Mouse (Mus musculus) stomach, postnatal 0 days (tissue): ENCODE results near the gene Sacm1l. TPM values are rescaled to one million over a fixed set of nuclear protein-coding genes. Genes with fewer than 3 reads are reported as not detected.

ENCODE experiments used
- ATAC-seq: fragments of 200-750 bp; cut with Nextera tagmentation; 2 replicates; pipeline ENCODE4 v1.8.0; 2017; ENCODE audit not compliant: low FRiP score, low TSS enrichment
- DNase-seq: peaks from one replicate; pipeline ENCODE4 v3.0.0-alpha.2; 2016; ENCODE audit warnings: low spot score
- H3K27ac ChIP-seq: fragments of 300-500 bp; sonication (generic); replicated peaks from 2 replicates; pipeline ENCODE4 v1.5.1; 2014; ENCODE audit warnings: mild to moderate bottlenecking, control low read depth
- H3K27me3 ChIP-seq: fragments of 300-500 bp; sonication (generic); 2 replicates; pipeline ENCODE4 v1.6.1; 2014; ENCODE audit warnings: low read length; ENCODE audit not compliant: control insufficient read depth, insufficient read depth
- H3K36me3 ChIP-seq: fragments of 300-500 bp; sonication (generic); 2 replicates; pipeline ENCODE4 v1.6.1; 2014; ENCODE audit warnings: low read length, mixed read lengths; ENCODE audit not compliant: control insufficient read depth, insufficient read depth
- H3K4me1 ChIP-seq: fragments of 300-500 bp; sonication (generic); replicated peaks from 2 replicates; pipeline ENCODE4 v1.6.1; 2014; ENCODE audit warnings: antibody characterized with exemption; ENCODE audit not compliant: control insufficient read depth, insufficient read depth
- H3K4me2 ChIP-seq: fragments of 300-500 bp; sonication (generic); replicated peaks from 2 replicates; pipeline ENCODE4 v1.6.1; 2014; ENCODE audit warnings: low read depth, mild to moderate bottlenecking, control low read depth, moderate library complexity
- H3K4me3 ChIP-seq: fragments of 300-500 bp; sonication (generic); 2 replicates; pipeline ENCODE4 v1.5.1; 2014; ENCODE audit warnings: low read depth, low read length, control low read depth
- H3K9ac ChIP-seq: fragments of 300-500 bp; sonication (generic); 2 replicates; pipeline ENCODE4 v1.6.1; 2014; ENCODE audit warnings: mild to moderate bottlenecking, low read length, control low read depth, mixed read lengths
- H3K9me3 ChIP-seq: fragments of 300-500 bp; sonication (generic); 2 replicates; pipeline ENCODE4 v1.6.1; 2016; ENCODE audit warnings: low read length; ENCODE audit not compliant: control insufficient read depth
- CTCF ChIP-seq: IDR thresholded peaks from 2 replicates; pipeline ENCODE4 v1.5.1; 2016; ENCODE audit warnings: antibody characterized with exemption, low read depth, mild to moderate bottlenecking, moderate library complexity
- EP300 ChIP-seq: optimal IDR thresholded peaks from 2 replicates; pipeline ENCODE3; 2016; ENCODE audit warnings: antibody characterized with exemption
- WGBS: fragments of 180-500 bp; shearing (Covaris S2); extraction: QIAGEN DNeasy Blood & Tissue Kit; methylation state at CpG from one replicate; pipeline ENCODE4 v1.1.7; 2014; 5-methylcytosine and 5-hydroxymethylcytosine counted together
- polyA plus RNA-seq: library from polyadenylated mRNA; unstranded; fragments of >200 nt; fragmentation: Nextera tagmentation; extraction: Ambion mirVana; gene quantifications from 2 replicates; pipeline ENCODE4 v1.2.1, GENCODE M21; 2015

The Sacm1l gene
- polyA plus RNA-seq = 33.6 TPM in 2 replicates

DNA sequence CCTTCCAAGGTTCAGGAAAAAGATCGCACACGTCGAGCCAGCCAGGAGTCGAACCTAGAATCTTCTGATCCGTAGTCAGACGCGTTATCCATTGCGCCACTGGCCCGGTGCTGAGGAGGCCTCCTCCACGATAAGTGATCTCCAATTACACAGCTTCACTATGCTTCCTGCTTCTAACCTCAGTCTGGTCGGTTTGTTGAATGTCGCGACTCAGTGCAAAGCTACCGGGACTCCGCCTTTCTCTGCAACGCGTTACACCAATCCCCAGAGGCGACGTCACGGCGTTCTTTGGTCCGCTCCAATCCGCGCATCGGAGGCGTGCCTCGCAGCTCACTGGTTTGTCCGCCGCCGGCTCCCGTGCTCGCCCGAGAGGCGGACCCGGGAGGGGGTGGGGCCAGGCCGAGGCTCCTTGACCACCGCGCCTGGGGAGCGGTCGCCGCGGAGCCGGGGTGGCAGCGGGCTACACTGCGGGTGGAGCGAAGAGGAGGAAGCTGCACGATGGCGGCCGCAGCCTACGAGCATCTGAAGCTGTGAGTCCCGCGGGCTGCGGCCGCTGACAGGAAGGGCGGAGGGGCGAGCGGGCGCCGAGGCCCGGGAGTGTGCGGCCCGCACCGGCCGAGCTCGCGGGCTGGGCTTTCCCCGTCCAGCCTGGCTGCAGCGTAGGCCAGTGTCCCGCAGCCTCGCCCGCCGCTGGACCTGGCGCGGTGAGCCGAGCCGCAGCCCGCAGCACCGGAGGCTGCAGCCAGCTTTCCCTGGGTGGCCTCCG lies at the start of gene Sacm1l:
Gene Sacm1l (plus strand): TSS at position 368 of the 766 bp plus-strand sequence.
- H3K9me3 ChIP-seq = no peaks in the 10 kb centered on the region
- ATAC-seq (peak; percentile 99), DNase-seq (peak; percentile 99)
- peak within 1 kb of the TSS; percentile 97 for H3K27ac ChIP-seq
- 0 out of 2 replicates have a peak, but pooled peaks cover 3% of the 10 kb centered on the region for H3K4me1 ChIP-seq
- no peaks in the 10 kb centered on the region for H3K27me3 ChIP-seq
- TF ChIP-seq EP300 (no peak), CTCF (no peak)
- peak within 1 kb of the TSS; percentile 93 for H3K9ac ChIP-seq
- peak within 1 kb of the TSS; percentile 95 for H3K4me3 ChIP-seq
- H3K36me3 ChIP-seq = no peaks in the 10 kb centered on the region
- H3K4me2 ChIP-seq = peak within 1 kb of the TSS; percentile 75
- whole genome bisulfite sequencing = under 1% methylated on average over 63 of the region's 79 CpGs

DNA sequence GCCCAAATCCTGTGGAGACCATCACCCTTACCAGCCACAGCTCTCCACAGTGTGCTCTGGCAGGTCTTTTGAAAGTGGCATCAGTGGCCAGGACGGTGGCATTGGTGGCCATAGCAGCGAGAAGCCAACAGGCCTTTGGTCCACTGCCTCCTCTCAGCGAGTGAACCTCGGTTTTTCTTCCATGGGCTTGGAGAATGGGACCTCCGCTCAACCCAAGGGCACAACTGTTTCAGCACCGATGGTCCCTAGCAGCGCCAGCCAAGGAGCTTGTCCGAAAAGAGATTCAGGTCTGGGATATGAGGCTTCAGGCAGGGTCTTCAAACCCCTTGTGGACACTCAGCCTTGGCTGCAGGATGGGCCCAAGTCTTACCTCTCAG lies 49.7 kb upstream of the Sacm1l start:
- H3K9ac ChIP-seq = peak overlapping the region; percentile 78
- H3K36me3 ChIP-seq = no peaks in the 10 kb centered on the region
- DNase-seq (no peak), ATAC-seq (no peak)
- TF ChIP-seq EP300 (no peak), CTCF (no peak)
- peak overlapping the region; percentile 68 for H3K4me3 ChIP-seq
- no peaks in the 10 kb centered on the region for H3K27me3 ChIP-seq
- 76% methylated on average over 8 of the region's 8 CpGs for whole genome bisulfite sequencing
- H3K4me2 ChIP-seq = peak overlapping the region; percentile 92
- H3K9me3 ChIP-seq = no peaks in the 10 kb centered on the region
- peaks cover 27% of the 10 kb centered on the region for H3K4me1 ChIP-seq
- H3K27ac ChIP-seq = peak overlapping the region; percentile 92; the same call in 1 of the 2 replicates

DNA sequence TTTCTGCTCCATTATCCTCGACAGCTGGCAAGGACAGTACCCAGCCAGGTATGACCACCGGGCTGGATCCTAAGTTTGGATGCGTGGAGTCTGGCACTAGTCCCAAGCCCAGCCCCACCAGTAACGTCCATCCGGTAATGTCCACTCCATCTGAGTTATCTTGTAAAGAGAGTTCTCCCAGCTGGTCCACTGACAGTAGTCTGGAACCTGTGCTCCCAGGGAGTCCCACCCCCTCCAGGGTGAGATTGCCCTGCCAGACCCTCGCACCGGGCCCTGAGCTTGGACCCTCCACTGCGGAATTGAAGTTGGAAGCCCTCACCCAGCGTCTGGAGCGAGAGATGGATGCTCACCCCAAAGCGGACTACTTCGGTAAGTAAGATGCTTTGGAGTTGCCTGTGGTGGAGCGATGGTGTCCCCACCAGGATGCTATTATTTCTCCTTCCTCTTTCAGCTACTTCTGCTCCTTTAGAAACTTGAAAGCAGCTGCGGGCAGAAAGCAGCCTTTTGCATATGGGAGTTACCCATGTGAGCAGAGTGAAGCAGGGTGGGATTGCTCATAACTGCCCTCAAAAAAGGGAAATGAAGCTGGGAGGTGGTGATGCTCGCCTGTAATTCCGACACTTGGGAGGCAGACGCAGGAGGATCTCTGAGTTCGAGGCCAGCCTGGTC lies 49.2 kb upstream of the Sacm1l start:
- H3K4me3 ChIP-seq = peak overlapping the region; percentile 68
- H3K27me3 ChIP-seq = no peaks in the 10 kb centered on the region
- ATAC-seq = no peak
- peak overlapping the region; percentile 92 for H3K4me2 ChIP-seq
- WGBS = 44% methylated on average over 18 of the region's 18 CpGs
- no peak for DNase-seq
- no peaks in the 10 kb centered on the region for H3K9me3 ChIP-seq
- H3K27ac ChIP-seq = 0 out of 2 replicates have a peak overlapping the region, but pooled peaks have one; percentile 30
- peak overlapping the region; percentile 78 for H3K9ac ChIP-seq
- peaks cover 27% of the 10 kb centered on the region for H3K4me1 ChIP-seq
- H3K36me3 ChIP-seq = 0 out of 2 replicates have a peak, but pooled peaks cover under 1% of the 10 kb centered on the region
- TF ChIP-seq CTCF = no peak
- TF ChIP-seq EP300 = no peak

DNA sequence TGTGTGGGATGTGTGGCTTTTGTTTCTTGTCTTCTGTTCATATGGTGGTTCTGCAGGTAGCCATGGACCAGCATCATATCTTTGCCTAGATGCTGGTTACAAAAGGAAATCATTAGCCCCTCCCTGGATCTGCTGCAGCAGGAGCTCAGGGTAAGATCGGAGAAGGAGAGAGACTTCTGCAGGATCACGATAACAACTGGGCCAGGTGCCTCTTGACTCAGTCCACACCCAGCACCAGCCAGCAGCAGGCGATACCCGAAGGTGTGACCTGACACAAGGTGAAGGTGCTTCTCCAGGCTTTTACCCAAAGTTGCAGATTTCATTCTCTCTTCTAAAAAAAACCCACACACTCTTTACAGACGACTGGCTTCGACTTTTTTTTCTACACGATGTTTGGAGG lies 48.4 kb upstream of the Sacm1l start:
- H3K4me3 ChIP-seq = peak overlapping the region; percentile 68
- H3K27me3 ChIP-seq = no peaks in the 10 kb centered on the region
- no peak for TF ChIP-seq EP300
- TF ChIP-seq CTCF = no peak
- DNase-seq (peak; percentile 38), ATAC-seq (no peak)
- 22% methylated on average over 7 of the region's 7 CpGs for WGBS
- peaks cover 27% of the 10 kb centered on the region for H3K4me1 ChIP-seq
- no peak overlapping the region for H3K27ac ChIP-seq
- H3K4me2 ChIP-seq = peak overlapping the region; percentile 92
- H3K36me3 ChIP-seq = 0 out of 2 replicates have a peak, but pooled peaks cover 3% of the 10 kb centered on the region
- H3K9me3 ChIP-seq = no peaks in the 10 kb centered on the region
- H3K9ac ChIP-seq = 0 out of 2 replicates have a peak overlapping the region, but pooled peaks have one; percentile 27

DNA sequence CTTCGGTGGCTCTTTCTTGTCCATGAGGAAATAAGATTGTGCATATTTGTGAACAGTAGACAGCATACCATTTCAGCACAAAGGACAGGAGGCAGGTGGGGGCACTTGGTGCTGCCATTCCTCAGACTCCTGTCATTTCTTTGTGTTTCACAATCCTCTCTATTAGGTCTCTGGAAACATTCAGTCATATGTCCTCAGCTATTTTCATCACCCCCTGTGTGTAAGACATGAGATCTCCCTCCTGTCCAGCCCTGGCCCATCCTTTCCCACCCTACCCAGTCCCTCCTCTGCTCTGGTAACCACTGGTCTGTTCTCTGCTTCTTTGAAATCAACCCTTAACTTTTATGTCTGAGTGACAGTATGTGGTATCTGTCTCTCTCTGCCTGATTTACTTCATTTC lies 46.0 kb upstream of the Sacm1l start:
- Histone ChIP-seq H3K4me1 (peaks cover 25% of the 10 kb centered on the region), H3K9ac (no peak overlapping the region), H3K4me2 (no peak overlapping the region), H3K36me3 (0 out of 2 replicates have a peak, but pooled peaks cover 3% of the 10 kb centered on the region), H3K4me3 (no peak overlapping the region), H3K9me3 (no peaks in the 10 kb centered on the region), H3K27me3 (no peaks in the 10 kb centered on the region), H3K27ac (no peak overlapping the region)
- DNase-seq (no peak), ATAC-seq (no peak)
- TF ChIP-seq CTCF = no peak
- TF ChIP-seq EP300 = no peak
- WGBS = 55% methylated on average over 1 of the region's 1 CpGs

DNA sequence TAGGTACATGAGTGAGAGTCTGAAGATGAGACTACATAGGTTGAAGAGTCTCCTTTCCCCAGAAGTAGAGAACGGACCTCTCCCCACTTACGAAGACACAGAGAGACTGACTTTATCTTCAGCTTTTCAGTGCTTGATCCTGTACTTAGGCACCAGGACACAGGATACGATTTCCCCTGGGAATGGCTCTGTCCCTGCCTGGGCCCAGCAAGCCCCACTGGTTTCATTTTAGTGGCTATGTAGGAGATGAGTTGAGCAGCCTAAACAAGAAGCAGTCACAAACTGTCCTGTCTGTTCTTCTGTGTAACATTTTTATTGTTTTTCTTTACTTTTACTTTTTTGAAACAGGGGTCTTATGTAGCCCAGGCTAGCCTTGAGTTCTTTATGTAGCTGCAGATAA lies 44.7 kb upstream of the Sacm1l start:
- H3K36me3 ChIP-seq = 0 out of 2 replicates have a peak, but pooled peaks cover 3% of the 10 kb centered on the region
- H3K9ac ChIP-seq = no peak overlapping the region
- no peak for DNase-seq
- WGBS = 91% methylated on average over 3 of the region's 3 CpGs
- ATAC-seq = no peak
- TF ChIP-seq CTCF (no peak), EP300 (no peak)
- H3K4me3 ChIP-seq = no peak overlapping the region
- H3K4me2 ChIP-seq = no peak overlapping the region
- no peak overlapping the region for H3K27ac ChIP-seq
- H3K27me3 ChIP-seq = no peaks in the 10 kb centered on the region
- H3K9me3 ChIP-seq = no peaks in the 10 kb centered on the region
- H3K4me1 ChIP-seq = peaks cover 20% of the 10 kb centered on the region
